Mouse (Mus musculus): ENCODE measurements around the gene Cntnap2. TPM values are rescaled to one million over a fixed set of nuclear protein-coding genes. Genes with fewer than 3 reads are reported as not detected.

The Cntnap2 gene
- total and polyA plus RNA-seq, 3 experiments, result 0.02 TPM; not detected in 2

GRCm38 (mm10) chr6:46563470-46563869 is 1504.3 kb downstream of the Cntnap2 start:
- DNase-seq, result no peak
- Histone ChIP-seq H3K4me1 (ENCODE audit: control insufficient read depth, insufficient read depth, low read length) (no peaks in the 10 kb centered on the region), H3K9ac (ENCODE audit: low read depth, low read length) (no peak overlapping the region), H3K27ac (no peak overlapping the region), H3K36me3 (ENCODE audit: control insufficient read depth, insufficient read depth, low read length) (no peaks in the 10 kb centered on the region), H3K79me2 (replicated peaks; ENCODE audit: control insufficient read depth, insufficient read depth, low read length) (no peaks in the 10 kb centered on the region), H3K4me3 (no peak overlapping the region), H3K27me3 (ENCODE audit: control insufficient read depth, insufficient read depth, low read length) (no peaks in the 10 kb centered on the region)
- TF ChIP-seq CTCF (IDR thresholded peaks at IDR 0.05) (no peak), POLR2A (IDR thresholded peaks at IDR 0.05; ENCODE audit: insufficient read depth, low read depth, low read length) (no peak), EP300 (IDR thresholded peaks at IDR 0.05; ENCODE audit: insufficient read depth, low read depth, low read length) (no peak)
- intact Hi-C loops (cut with DNase I), result no loop called here
- 68% methylated on average over 2 of the region's 2 CpGs for WGBS

GRCm38 (mm10) chr6:46575055-46575454 is 1515.9 kb downstream of the Cntnap2 start:
- Histone ChIP-seq H3K4me3 (no peak overlapping the region), H3K9ac (ENCODE audit: low read depth, low read length) (no peak overlapping the region), H3K27ac (no peak overlapping the region), H3K4me1 (ENCODE audit: control insufficient read depth, insufficient read depth, low read length) (no peaks in the 10 kb centered on the region), H3K36me3 (ENCODE audit: control insufficient read depth, insufficient read depth, low read length) (no peaks in the 10 kb centered on the region), H3K79me2 (replicated peaks; ENCODE audit: control insufficient read depth, insufficient read depth, low read length) (no peaks in the 10 kb centered on the region), H3K27me3 (ENCODE audit: control insufficient read depth, insufficient read depth, low read length) (no peaks in the 10 kb centered on the region)
- WGBS, result 47% methylated on average over 3 of the region's 3 CpGs
- TF ChIP-seq CTCF (IDR thresholded peaks at IDR 0.05), result no peak
- no peak for TF ChIP-seq POLR2A (IDR thresholded peaks at IDR 0.05; ENCODE audit: insufficient read depth, low read depth, low read length)
- TF ChIP-seq EP300 (IDR thresholded peaks at IDR 0.05; ENCODE audit: insufficient read depth, low read depth, low read length), result no peak
- no peak for DNase-seq
- intact Hi-C loops (cut with DNase I), result no loop called here

- Histone ChIP-seq H3K9ac (ENCODE audit: low read depth, low read length) (no peak overlapping the region), H3K4me1 (ENCODE audit: control insufficient read depth, insufficient read depth, low read length) (no peaks in the 10 kb centered on the region), H3K4me3 (no peak overlapping the region), H3K36me3 (ENCODE audit: control insufficient read depth, insufficient read depth, low read length) (no peaks in the 10 kb centered on the region), H3K79me2 (replicated peaks; ENCODE audit: control insufficient read depth, insufficient read depth, low read length) (no peaks in the 10 kb centered on the region), H3K27ac (no peak overlapping the region), H3K27me3 (ENCODE audit: control insufficient read depth, insufficient read depth, low read length) (no peaks in the 10 kb centered on the region)
- intact Hi-C loops (cut with DNase I), result no loop called here
- DNase-seq, result no peak
- TF ChIP-seq EP300 (IDR thresholded peaks at IDR 0.05; ENCODE audit: insufficient read depth, low read depth, low read length) (no peak), CTCF (IDR thresholded peaks at IDR 0.05) (no peak), POLR2A (IDR thresholded peaks at IDR 0.05; ENCODE audit: insufficient read depth, low read depth, low read length) (no peak)
These were observed 1553.2 kb downstream of the Cntnap2 start for GRCm38 (mm10) chr6:46612365-46612764.

GRCm38 (mm10) chr6:46612872-46613271 is 1553.7 kb downstream of the Cntnap2 start:
- Histone ChIP-seq H3K4me1 (ENCODE audit: control insufficient read depth, insufficient read depth, low read length) (no peaks in the 10 kb centered on the region), H3K9ac (ENCODE audit: low read depth, low read length) (no peak overlapping the region), H3K27ac (no peak overlapping the region), H3K79me2 (replicated peaks; ENCODE audit: control insufficient read depth, insufficient read depth, low read length) (no peaks in the 10 kb centered on the region), H3K27me3 (ENCODE audit: control insufficient read depth, insufficient read depth, low read length) (no peaks in the 10 kb centered on the region), H3K36me3 (ENCODE audit: control insufficient read depth, insufficient read depth, low read length) (no peaks in the 10 kb centered on the region), H3K4me3 (no peak overlapping the region)
- TF ChIP-seq POLR2A (IDR thresholded peaks at IDR 0.05; ENCODE audit: insufficient read depth, low read depth, low read length) (no peak), CTCF (IDR thresholded peaks at IDR 0.05) (no peak), EP300 (IDR thresholded peaks at IDR 0.05; ENCODE audit: insufficient read depth, low read depth, low read length) (no peak)
- intact Hi-C loops (cut with DNase I), result no loop called here
- DNase-seq, result no peak
- 71% methylated on average over 3 of the region's 3 CpGs for WGBS

GRCm38 (mm10) chr6:46669018-46669417 is 1609.9 kb downstream of the Cntnap2 start:
- Histone ChIP-seq H3K27ac (no peak overlapping the region), H3K27me3 (ENCODE audit: control insufficient read depth, insufficient read depth, low read length) (no peaks in the 10 kb centered on the region), H3K9ac (ENCODE audit: low read depth, low read length) (no peak overlapping the region), H3K36me3 (ENCODE audit: control insufficient read depth, insufficient read depth, low read length) (no peaks in the 10 kb centered on the region), H3K4me3 (no peak overlapping the region), H3K4me1 (ENCODE audit: control insufficient read depth, insufficient read depth, low read length) (no peaks in the 10 kb centered on the region), H3K79me2 (replicated peaks; ENCODE audit: control insufficient read depth, insufficient read depth, low read length) (no peaks in the 10 kb centered on the region)
- WGBS, result 73% methylated on average over 1 of the region's 1 CpGs
- intact Hi-C loops (cut with DNase I), result no loop called here
- no peak for TF ChIP-seq CTCF (IDR thresholded peaks at IDR 0.05)
- TF ChIP-seq POLR2A (IDR thresholded peaks at IDR 0.05; ENCODE audit: insufficient read depth, low read depth, low read length), result no peak
- TF ChIP-seq EP300 (IDR thresholded peaks at IDR 0.05; ENCODE audit: insufficient read depth, low read depth, low read length), result no peak
- DNase-seq, result no peak

- no peak for TF ChIP-seq EP300 (IDR thresholded peaks at IDR 0.05; ENCODE audit: insufficient read depth, low read depth, low read length)
- no peak for TF ChIP-seq CTCF (IDR thresholded peaks at IDR 0.05)
- no peak for TF ChIP-seq POLR2A (IDR thresholded peaks at IDR 0.05; ENCODE audit: insufficient read depth, low read depth, low read length)
- H3K4me1 ChIP-seq (ENCODE audit: control insufficient read depth, insufficient read depth, low read length), result no peaks in the 10 kb centered on the region
- H3K27ac ChIP-seq, result no peak overlapping the region
- no peaks in the 10 kb centered on the region for H3K36me3 ChIP-seq (ENCODE audit: control insufficient read depth, insufficient read depth, low read length)
- H3K79me2 ChIP-seq (replicated peaks; ENCODE audit: control insufficient read depth, insufficient read depth, low read length), result no peaks in the 10 kb centered on the region
- intact Hi-C loops (cut with DNase I), result no loop called here
- no peak overlapping the region for H3K4me3 ChIP-seq
- no peaks in the 10 kb centered on the region for H3K27me3 ChIP-seq (ENCODE audit: control insufficient read depth, insufficient read depth, low read length)
- no peak for DNase-seq
- 71% methylated on average over 2 of the region's 2 CpGs for WGBS
- H3K9ac ChIP-seq (ENCODE audit: low read depth, low read length), result no peak overlapping the region
These were observed 1615.9 kb downstream of the Cntnap2 start for GRCm38 (mm10) chr6:46675081-46675480.

Data from heart, adult 2 months (tissue).